Mouse (Mus musculus): ENCODE measurements around the gene Ankrd65. TPM values are rescaled to one million over a fixed set of nuclear protein-coding genes. Genes with fewer than 3 reads are reported as not detected.
A peak's percentile ranks its signal among the peaks of the same experiment; 100 is the strongest.

Gene Ankrd65
- polyA plus RNA-seq, 1 experiment from 2014 or later, result not detected

DNA sequence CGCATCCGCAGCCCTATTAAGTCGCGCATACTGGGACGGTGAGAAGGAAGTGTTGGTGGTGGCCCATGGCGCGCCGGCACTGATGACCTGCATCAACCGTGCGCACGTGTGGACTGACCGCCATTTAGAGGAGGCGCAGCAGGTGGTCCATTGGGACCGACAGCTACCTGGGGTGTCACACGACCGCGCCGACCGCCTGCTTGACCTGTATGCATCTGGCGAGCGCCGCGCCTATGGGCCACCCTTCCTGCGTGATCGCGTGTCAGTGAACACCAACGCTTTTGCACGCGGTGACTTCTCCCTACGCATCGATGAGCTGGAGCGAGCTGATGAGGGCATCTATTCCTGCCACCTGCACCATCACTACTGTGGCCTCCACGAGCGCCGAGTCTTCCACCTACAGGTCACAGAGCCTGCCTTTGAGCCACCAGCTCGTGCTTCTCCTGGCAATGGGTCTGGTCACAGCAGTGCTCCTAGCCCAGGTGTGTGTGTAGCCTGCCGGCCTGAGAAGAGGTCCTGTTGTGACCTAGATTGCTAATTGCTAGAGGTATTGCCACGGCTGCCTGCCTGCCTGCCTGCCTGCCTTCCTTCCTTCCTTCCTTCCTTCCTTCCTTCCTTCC is 51.5 kb downstream of the Ankrd65 start:
- Histone ChIP-seq H3K9ac (no peak overlapping the region), H3K4me1 (peaks cover 33% of the 10 kb centered on the region), H3K27ac (no peak overlapping the region), H3K36me3 (peaks cover 5% of the 10 kb centered on the region; the same call in 1 of the 2 replicates), H3K4me3 (0 out of 2 replicates have a peak overlapping the region, but pooled peaks have one; percentile 36), H3K27me3 (peaks cover 17% of the 10 kb centered on the region), H3K9me3 (replicated peaks) (no peaks in the 10 kb centered on the region), H3K4me2 (replicated peaks) (peak overlapping the region; percentile 70)
- 38% methylated on average over 38 of the region's 38 CpGs for WGBS
- ATAC-seq (ENCODE audit: low FRiP score), result peak; percentile 11; the same call in 1 of the 2 replicates

DNA sequence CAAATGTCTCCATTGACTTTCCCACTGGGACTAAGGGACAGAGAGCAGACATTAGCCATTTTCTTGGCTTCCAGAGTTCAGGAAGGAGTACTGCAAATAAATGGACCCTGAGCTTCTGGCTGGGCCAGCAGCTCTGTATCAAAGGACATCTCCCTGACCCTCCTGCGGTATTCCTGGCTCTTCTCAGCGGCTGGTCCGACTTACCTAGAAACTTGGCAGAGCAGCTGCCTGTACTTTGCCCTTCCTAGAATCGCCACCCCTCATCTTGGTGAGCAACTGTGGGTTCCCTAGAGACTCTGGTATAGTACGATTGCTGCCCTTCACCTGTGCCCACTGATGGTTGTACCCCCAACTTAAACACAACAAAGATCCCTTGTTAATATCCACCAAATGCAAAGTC is 53.0 kb downstream of the Ankrd65 start:
- no peak overlapping the region for H3K4me3 ChIP-seq
- no peak for ATAC-seq (ENCODE audit: low FRiP score)
- H3K9ac ChIP-seq, result no peak overlapping the region
- no peaks in the 10 kb centered on the region for H3K9me3 ChIP-seq (replicated peaks)
- peaks cover 5% of the 10 kb centered on the region; the same call in 1 of the 2 replicates for H3K36me3 ChIP-seq
- H3K27me3 ChIP-seq, result peaks cover 17% of the 10 kb centered on the region
- WGBS, result 91% methylated on average over 5 of the region's 5 CpGs
- H3K4me1 ChIP-seq, result peaks cover 39% of the 10 kb centered on the region
- no peak overlapping the region for H3K4me2 ChIP-seq (replicated peaks)
- H3K27ac ChIP-seq, result no peak overlapping the region

DNA sequence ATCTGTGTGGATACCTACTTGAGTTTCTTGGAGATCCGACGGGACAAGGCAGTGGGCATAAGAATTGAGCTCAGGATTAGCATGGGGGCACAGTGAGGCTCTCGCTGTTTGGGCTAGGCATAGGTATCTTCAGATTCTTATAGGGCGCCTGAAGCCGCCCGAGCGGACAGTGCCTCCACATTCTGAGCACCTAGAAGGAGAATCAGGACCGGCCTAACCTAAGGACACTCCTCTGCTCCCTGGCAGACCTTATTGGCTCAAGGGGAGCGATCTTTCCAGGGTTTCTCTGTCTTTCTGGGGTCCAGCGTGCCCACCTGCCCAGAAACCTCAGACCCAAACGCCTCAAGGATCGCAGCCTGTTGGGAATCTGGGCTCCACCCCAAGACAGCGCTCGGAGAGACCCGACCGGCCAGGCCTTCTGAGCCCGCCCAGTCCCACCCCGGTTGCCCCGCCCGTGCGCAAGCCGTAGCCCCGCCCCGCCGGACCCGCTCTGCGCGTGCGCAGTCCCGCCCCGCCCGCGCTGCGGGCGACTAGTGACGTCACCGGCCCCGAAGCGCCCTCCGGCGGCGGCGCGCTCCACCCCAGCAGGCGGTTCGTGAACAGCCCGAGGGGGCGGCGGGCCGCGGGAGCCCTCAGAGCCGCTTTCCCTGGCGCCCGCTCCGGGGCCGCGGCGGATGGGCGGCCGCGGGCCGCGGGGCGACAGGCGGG is 56.8 kb downstream of the Ankrd65 start, which contains the start of gene Dvl1:
TSS of gene Dvl1 (plus strand) at position 532 of the 708 bp plus-strand sequence.
- Histone ChIP-seq H3K4me3 (peak within 1 kb of the TSS; percentile 86), H3K9ac (peak within 1 kb of the TSS; percentile 94), H3K36me3 (peaks cover 5% of the 10 kb centered on the region; the same call in 1 of the 2 replicates), H3K27me3 (0 out of 2 replicates have a peak, but pooled peaks cover under 1% of the 10 kb centered on the region), H3K4me1 (peaks cover 31% of the 10 kb centered on the region), H3K27ac (peak within 1 kb of the TSS; percentile 79), H3K9me3 (replicated peaks) (no peaks in the 10 kb centered on the region), H3K4me2 (replicated peaks) (peak within 1 kb of the TSS; percentile 88)
- 2% methylated on average over 58 of the region's 65 CpGs for WGBS
- ATAC-seq (ENCODE audit: low FRiP score), result peak; percentile 90

DNA sequence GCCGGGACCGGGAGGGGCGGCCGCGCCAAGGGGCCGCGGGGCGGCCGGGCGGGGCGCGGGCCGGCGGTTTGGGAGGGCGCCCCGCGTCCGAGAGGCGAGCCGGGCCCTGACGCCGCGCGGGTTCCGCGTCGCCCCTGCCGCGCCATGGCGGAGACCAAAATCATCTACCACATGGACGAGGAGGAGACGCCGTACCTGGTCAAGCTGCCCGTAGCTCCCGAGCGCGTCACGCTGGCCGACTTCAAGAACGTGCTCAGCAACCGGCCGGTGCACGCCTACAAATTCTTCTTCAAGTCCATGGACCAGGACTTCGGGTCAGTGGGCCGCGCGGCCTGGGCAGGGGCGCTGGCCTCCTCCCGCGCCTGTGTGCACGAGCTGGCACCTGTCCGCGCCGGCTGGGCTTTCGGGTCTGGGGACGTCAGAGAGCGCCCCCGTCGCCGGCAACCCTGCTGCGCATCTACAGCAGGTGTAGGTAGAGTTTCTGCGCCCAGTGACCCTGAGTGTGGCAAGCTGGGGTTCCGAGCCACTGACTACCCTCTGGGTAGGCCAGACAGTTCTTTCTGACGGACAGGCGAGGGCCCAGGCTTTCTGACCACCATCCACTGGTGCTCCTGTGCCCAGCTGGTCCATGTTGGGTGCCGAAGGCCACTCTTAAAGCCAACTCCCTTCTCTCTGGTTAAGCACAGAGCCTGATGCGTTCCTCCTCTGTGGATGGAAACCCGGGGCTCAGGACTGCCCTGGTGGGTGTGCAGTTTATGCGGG is 57.5 kb downstream of the Ankrd65 start:
- peak; percentile 65 for ATAC-seq (ENCODE audit: low FRiP score)
- Histone ChIP-seq H3K9ac (peak overlapping the region; percentile 94), H3K4me3 (peak overlapping the region; percentile 86), H3K4me2 (replicated peaks) (peak overlapping the region; percentile 88), H3K4me1 (peaks cover 31% of the 10 kb centered on the region), H3K9me3 (replicated peaks) (no peaks in the 10 kb centered on the region), H3K27me3 (no peaks in the 10 kb centered on the region), H3K36me3 (0 out of 2 replicates have a peak, but pooled peaks cover 2% of the 10 kb centered on the region), H3K27ac (peak overlapping the region; percentile 79; the same call in 1 of the 2 replicates)
- 1% methylated on average over 64 of the region's 69 CpGs for WGBS

DNA sequence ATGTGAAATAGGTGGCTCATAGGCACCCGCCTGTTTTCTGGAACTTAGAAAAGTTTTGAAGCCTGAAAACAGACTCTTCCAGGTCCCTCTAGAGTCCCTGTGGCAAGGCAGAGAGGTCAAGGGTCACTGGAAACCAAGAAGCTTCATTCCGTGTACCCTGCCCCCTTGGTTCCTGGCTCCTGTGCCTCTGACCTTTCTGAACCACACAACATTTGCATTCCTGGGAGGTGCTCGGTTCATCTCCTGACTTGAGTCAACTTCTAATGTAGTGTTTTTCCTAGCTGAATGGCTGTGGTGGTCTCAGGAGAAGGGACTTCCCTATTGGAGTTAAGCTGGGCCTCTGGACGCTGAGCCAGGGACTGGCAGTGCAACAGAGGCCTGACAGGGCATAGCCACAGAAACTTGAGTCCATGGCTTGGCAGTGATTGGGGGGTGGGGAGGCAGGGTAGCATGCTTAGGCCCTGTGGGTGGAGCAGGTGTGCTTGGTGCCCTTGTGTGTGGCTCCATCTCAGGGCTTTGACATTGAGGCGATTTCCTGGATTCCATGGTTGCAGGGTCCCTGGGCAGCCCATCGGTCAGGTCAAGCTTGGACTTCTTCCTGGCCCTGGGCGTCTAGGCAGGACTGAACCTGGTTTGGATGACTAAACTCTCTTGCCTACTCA is 58.3 kb downstream of the Ankrd65 start:
- WGBS, result 60% methylated on average over 7 of the region's 7 CpGs
- peak overlapping the region; percentile 86 for H3K4me3 ChIP-seq
- H3K9ac ChIP-seq, result peak overlapping the region; percentile 94
- H3K36me3 ChIP-seq, result no peaks in the 10 kb centered on the region
- no peak overlapping the region for H3K27ac ChIP-seq
- H3K9me3 ChIP-seq (replicated peaks), result no peaks in the 10 kb centered on the region
- peak overlapping the region; percentile 88 for H3K4me2 ChIP-seq (replicated peaks)
- no peak for ATAC-seq (ENCODE audit: low FRiP score)
- H3K27me3 ChIP-seq, result no peaks in the 10 kb centered on the region
- peaks cover 31% of the 10 kb centered on the region for H3K4me1 ChIP-seq

Small RNA genes within 50 kb of the gene (microRNA-seq; reads per million reads assigned to microRNA genes)
- gene Gm27743, result not detected

Other genes with a start within 250 kb of the Ankrd65 start
- gene Nadk, start 228.1 kb upstream of the Ankrd65 start, polyA plus RNA-seq (2016; fragmentation: Nextera tagmentation; extraction: Ambion mirVana), result 89.0 and 92.4 TPM in 2 replicates
- 16.4 and 16.6 TPM in 2 replicates for gene Slc35e2, start 189.0 kb upstream of the Ankrd65 start, polyA plus RNA-seq (2016; fragmentation: Nextera tagmentation; extraction: Ambion mirVana)
- 85.3 and 86.8 TPM in 2 replicates for gene Cdk11b, start 165.6 kb upstream of the Ankrd65 start, polyA plus RNA-seq (2016; fragmentation: Nextera tagmentation; extraction: Ambion mirVana)
- not detected in 2 replicates for gene Gm10563, start 145.0 kb upstream of the Ankrd65 start, polyA plus RNA-seq (2016; fragmentation: Nextera tagmentation; extraction: Ambion mirVana)
- gene Mmp23, start 137.1 kb upstream of the Ankrd65 start, polyA plus RNA-seq (2016; fragmentation: Nextera tagmentation; extraction: Ambion mirVana), result 3.9 and 5.9 TPM in 2 replicates
- 32.5 and 39.1 TPM in 2 replicates for gene Mib2, start 121.2 kb upstream of the Ankrd65 start, polyA plus RNA-seq (2016; fragmentation: Nextera tagmentation; extraction: Ambion mirVana)
- gene Fndc10, start 96.1 kb upstream of the Ankrd65 start, polyA plus RNA-seq (2016; fragmentation: Nextera tagmentation; extraction: Ambion mirVana), result 10.4 and 10.9 TPM in 2 replicates
- 140 and 144 TPM in 2 replicates for gene Ssu72, start 85.6 kb upstream of the Ankrd65 start, polyA plus RNA-seq (2016; fragmentation: Nextera tagmentation; extraction: Ambion mirVana)
- 5.3 and 5.5 TPM in 2 replicates for gene Tmem240, start 55.6 kb upstream of the Ankrd65 start, polyA plus RNA-seq (2016; fragmentation: Nextera tagmentation; extraction: Ambion mirVana)
- gene Atad3a, start 29.3 kb upstream of the Ankrd65 start, polyA plus RNA-seq (2016; fragmentation: Nextera tagmentation; extraction: Ambion mirVana), result 81.8 and 84.7 TPM in 2 replicates
- 12.2 and 12.9 TPM in 2 replicates for gene Vwa1, start 15.7 kb upstream of the Ankrd65 start, polyA plus RNA-seq (2016; fragmentation: Nextera tagmentation; extraction: Ambion mirVana)
- gene Tmem88b, start 4.6 kb upstream of the Ankrd65 start, polyA plus RNA-seq (2016; fragmentation: Nextera tagmentation; extraction: Ambion mirVana), result 0.58 and 0.86 TPM in 2 replicates
- 189 and 204 TPM in 2 replicates for gene Mrpl20, start 12.4 kb downstream of the Ankrd65 start, polyA plus RNA-seq (2016; fragmentation: Nextera tagmentation; extraction: Ambion mirVana)
- gene Ccnl2, start 22.1 kb downstream of the Ankrd65 start, polyA plus RNA-seq (2016; fragmentation: Nextera tagmentation; extraction: Ambion mirVana), result 207 and 217 TPM in 2 replicates
- gene Aurkaip1, start 40.8 kb downstream of the Ankrd65 start, polyA plus RNA-seq (2016; fragmentation: Nextera tagmentation; extraction: Ambion mirVana), result 127 and 133 TPM in 2 replicates
- gene Mxra8, start 49.2 kb downstream of the Ankrd65 start, polyA plus RNA-seq (2016; fragmentation: Nextera tagmentation; extraction: Ambion mirVana), result 40.6 and 40.7 TPM in 2 replicates
- 18.6 and 20.0 TPM in 2 replicates for gene Dvl1, start 57.0 kb downstream of the Ankrd65 start, polyA plus RNA-seq (2016; fragmentation: Nextera tagmentation; extraction: Ambion mirVana)
- 0.53 and 0.65 TPM in 2 replicates for gene Tas1r3, start 72.9 kb downstream of the Ankrd65 start, polyA plus RNA-seq (2016; fragmentation: Nextera tagmentation; extraction: Ambion mirVana)
- gene Cptp, start 79.0 kb downstream of the Ankrd65 start, polyA plus RNA-seq (2016; fragmentation: Nextera tagmentation; extraction: Ambion mirVana), result 18.5 and 18.6 TPM in 2 replicates
- 74.9 and 76.3 TPM in 2 replicates for gene Ints11, start 79.1 kb downstream of the Ankrd65 start, polyA plus RNA-seq (2016; fragmentation: Nextera tagmentation; extraction: Ambion mirVana)
- gene Pusl1, start 101.3 kb downstream of the Ankrd65 start, polyA plus RNA-seq (2016; fragmentation: Nextera tagmentation; extraction: Ambion mirVana), result 45.1 and 48.3 TPM in 2 replicates
- 64.9 and 66.9 TPM in 2 replicates for gene Acap3, start 101.4 kb downstream of the Ankrd65 start, polyA plus RNA-seq (2016; fragmentation: Nextera tagmentation; extraction: Ambion mirVana)
- 149 and 150 TPM in 2 replicates for gene Ube2j2, start 153.4 kb downstream of the Ankrd65 start, polyA plus RNA-seq (2016; fragmentation: Nextera tagmentation; extraction: Ambion mirVana)
- 17.2 and 25.7 TPM in 2 replicates for gene C1qtnf12, start 171.9 kb downstream of the Ankrd65 start, polyA plus RNA-seq (2016; fragmentation: Nextera tagmentation; extraction: Ambion mirVana)
- 19.5 and 20.4 TPM in 2 replicates for gene B3galt6, start 202.2 kb downstream of the Ankrd65 start, polyA plus RNA-seq (2016; fragmentation: Nextera tagmentation; extraction: Ambion mirVana)
- gene Sdf4, start 202.4 kb downstream of the Ankrd65 start, polyA plus RNA-seq (2016; fragmentation: Nextera tagmentation; extraction: Ambion mirVana), result 129 and 130 TPM in 2 replicates
- 0.29 and 0.76 TPM in 2 replicates for gene Tnfrsf4, start 223.4 kb downstream of the Ankrd65 start, polyA plus RNA-seq (2016; fragmentation: Nextera tagmentation; extraction: Ambion mirVana)
- 1.8 and 2.6 TPM in 2 replicates for gene Tnfrsf18, start 235.7 kb downstream of the Ankrd65 start, polyA plus RNA-seq (2016; fragmentation: Nextera tagmentation; extraction: Ambion mirVana)